Mouse (Mus musculus): ENCODE results near the gene Cfap36.

GRCm38 (mm10) chr11:29239353-29239752 is 7.9 kb downstream of the Cfap36 start:
- no peak for TF ChIP-seq CTCF (IDR thresholded peaks at IDR 0.05; ENCODE audit: control insufficient read depth, insufficient read depth, insufficient read length)
- TF ChIP-seq MAX (IDR thresholded peaks at IDR 0.05) = no peak

All from C2C12 (cell line).